Mouse (Mus musculus) testis, adult 2 months (tissue): ENCODE measurements around the gene Slc35e3.

Source experiments
- CTCF ChIP-seq: fragments of 200-500 bp; IDR thresholded peaks from 2 replicates; pipeline ENCODE4 v1.5.1; 2012; ENCODE audit warnings: low read depth, mild to moderate bottlenecking, inconsistent platforms, low read length, moderate library complexity; ENCODE audit not compliant: control insufficient read depth, insufficient read depth, insufficient replicate concordance
- POLR2A ChIP-seq: fragments of 200-500 bp; IDR thresholded peaks from 2 replicates; pipeline ENCODE4 v1.6.1; 2012; ENCODE audit warnings: low read depth, mild to moderate bottlenecking, inconsistent platforms, low read length, moderate library complexity; ENCODE audit not compliant: control insufficient read depth

DNA sequence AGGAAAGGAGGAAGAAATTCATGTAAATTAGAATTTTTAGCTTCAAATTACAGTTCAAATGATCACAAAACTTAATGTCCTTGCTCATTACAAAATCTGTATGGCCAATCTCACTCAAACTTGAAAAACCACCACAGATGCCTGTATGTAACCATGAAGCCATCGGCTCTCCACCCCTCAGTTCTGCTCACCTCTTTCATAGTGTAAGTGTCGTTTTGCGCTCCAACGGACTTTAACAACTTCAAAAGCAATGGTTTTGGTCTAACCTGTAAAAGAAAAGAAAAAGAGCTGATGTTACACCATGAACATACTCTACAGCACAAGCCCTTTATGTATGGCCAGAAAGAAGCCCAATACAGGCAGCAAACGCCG, 41.2 kb downstream of the Slc35e3 start:
- TF ChIP-seq POLR2A, result no peak
- no peak for TF ChIP-seq CTCF
